Mouse (Mus musculus) heart, postnatal 25 days (tissue): ENCODE measurements at regions not wholly inside any gene's neighbourhood (a gene's known extent, or its start where the extent isn't known, plus 50 kb on each side); places are given as distances from the start of the nearest gene placed in this dataset.

Experiments used
- DNase-seq: peaks from one replicate; pipeline ENCODE4 v3.0.0; 2022; ENCODE audit warnings: low spot score
- intact Hi-C: fragments of 180-260 bp; cut with DNase I; formaldehyde crosslinking; loops from one replicate; pipeline ENCODE4 v1.15.1; 2025

DNA sequence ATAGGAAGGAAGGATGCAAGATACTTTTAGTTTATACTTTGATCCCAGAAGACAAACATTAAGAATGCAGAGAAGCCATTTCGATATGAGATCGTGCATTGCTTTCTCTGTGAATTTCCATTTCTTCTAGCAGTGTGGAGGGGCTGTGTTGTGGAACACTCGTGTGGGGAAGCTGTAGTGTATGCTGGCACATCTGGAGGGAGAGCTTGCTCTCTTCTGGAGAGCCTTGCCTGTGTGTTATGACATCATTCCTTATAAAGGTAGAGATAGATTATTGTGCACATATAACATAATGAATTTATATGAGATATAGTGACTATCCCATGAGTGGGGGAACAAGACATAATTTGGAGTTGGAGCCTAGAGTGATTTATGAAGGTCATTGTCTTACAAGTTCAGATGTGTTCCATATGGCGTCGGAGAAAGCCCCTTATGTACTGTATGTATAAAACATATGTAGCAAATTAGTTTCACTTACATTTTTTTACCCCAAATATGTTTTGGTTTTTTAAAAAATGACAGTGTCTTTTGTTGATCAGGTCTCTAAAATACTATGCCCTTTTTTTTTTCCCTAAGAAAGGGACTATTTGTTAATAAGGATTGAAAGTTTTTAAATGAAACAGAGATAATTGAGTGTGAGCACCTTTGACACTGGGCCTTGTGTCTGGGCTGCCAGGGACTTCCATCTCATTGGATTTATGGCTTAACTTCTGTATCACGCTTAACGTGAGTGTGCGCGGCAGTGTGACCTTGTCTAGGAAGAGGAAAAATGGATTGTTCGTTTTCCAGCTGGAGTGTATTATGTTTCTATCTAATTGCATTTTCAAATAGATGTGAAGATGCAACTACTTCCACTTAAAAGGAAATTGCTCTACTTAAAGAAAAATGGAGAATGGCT lies 230.8 kb downstream of the Papss1 start:
- intact Hi-C loops, result no loop called here
- no peak for DNase-seq

DNA sequence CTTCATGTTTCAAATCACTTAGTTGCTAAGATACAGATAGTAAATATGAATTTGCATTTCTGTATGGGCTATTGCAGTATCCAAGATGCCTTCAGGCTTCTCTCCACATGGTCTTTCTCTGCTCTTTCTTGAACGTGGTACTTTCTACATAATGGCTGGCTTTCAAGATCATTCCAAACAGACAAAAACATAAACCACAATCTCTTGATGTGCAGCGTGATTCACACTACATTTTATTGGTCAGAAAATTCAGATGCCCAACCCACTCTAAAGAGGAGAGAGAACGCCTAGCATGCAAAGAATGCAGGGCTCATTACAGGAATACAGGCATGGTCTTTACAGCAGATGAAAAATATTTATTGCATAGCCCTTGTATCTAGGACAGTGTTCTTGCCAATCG lies 235.2 kb downstream of the Papss1 start:
- no peak for DNase-seq
- intact Hi-C loops, result no loop called here

DNA sequence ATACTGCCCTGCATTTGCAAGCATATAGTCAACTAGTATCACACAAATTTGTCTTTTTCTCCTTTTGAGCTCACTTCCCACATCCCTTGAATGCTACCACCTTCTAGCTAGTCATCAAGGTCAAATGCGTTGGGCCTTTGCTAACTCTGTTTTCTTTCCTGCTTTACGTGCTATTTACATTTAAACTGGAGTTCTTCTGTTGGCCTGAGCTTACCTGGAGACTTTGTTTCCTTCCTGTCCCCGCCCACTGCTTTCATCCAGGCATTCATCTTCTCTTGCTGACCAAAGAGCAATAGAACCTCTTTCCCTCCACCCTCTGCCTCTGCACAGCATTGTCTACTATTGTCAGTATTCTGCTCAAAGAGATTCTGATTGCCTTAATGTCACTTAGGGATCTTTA lies 237.0 kb downstream of the Papss1 start:
- intact Hi-C loops, result no loop called here
- no peak for DNase-seq

DNA sequence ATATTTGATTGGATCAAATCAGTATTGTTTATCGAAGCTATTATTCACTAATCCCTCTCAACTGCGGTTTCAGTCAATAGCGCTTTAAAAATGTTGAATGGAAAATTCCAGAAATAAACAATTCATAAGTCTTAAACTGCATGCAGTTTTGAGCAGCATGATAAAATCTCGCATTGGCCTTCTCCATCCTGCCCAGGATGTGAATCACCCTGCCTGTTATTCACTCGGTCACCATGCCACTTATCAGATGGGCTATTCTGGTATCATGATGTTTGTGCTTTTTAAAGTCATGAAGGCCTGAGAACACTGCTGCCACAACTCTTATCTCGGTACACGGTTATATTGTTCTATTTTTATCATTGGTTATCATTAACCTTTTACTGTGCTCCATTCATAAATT lies 238.3 kb downstream of the Papss1 start:
- intact Hi-C loops, result no loop called here
- no peak for DNase-seq

DNA sequence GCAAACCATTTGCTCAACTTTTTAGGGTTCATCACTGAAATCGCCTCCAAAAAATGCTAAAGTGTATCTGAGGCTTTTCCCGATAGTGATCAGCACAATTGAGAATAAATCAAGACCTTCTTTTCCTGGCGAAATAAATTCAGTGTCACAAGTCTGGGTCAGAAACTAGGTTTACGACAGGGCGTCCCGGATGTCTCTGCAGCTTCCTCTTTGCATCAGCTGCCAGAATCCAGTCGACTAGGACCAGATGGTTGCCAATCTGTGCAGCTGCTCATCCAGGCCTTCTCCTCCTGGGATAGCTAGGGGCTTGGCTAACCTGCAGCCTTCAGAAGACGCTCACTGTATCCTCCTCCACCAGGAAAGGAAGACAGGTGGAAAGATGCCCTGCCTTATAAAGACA lies 243.6 kb downstream of the Papss1 start:
- intact Hi-C loops, result no loop called here
- no peak for DNase-seq

DNA sequence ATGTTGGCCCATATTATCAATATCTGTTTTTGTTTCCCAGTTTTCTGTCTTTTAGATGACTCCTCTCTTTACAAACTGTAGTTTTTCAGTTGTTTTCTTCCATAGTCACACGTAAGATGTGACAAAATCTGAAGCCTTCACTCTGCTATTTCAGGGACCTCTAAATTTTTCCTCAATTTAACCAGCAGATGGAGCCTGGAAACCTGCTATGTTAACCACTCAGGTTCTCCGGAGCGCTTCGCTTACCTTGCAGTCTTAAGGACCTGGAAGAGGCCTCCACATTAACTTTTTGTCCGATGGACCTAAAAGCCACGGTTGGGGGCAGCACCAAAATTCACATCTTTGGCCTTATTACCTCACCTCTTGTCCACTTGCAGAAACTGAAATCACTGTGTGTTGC lies 248.4 kb downstream of the Papss1 start:
- intact Hi-C loops, result no loop called here
- no peak for DNase-seq

DNA sequence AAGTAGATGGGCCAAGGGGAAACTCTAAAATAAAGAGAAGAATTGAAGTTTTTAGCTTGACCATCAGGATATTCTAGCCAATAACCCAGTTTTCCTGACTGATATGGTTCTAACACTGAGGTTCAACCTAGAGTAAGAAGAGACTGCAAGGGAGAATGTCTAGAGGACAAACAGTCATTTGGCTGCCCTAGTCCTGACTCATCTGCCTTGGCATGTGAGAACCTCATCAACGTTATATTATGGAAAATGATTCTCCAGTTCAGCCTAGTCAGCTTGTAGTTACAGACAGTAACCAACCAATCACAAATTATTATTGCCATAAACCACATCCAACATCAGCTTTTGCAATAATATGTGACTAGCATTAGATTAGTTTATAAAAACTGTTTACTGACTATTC lies 254.2 kb downstream of the Papss1 start:
- intact Hi-C loops, result no loop called here
- DNase-seq, result no peak

DNA sequence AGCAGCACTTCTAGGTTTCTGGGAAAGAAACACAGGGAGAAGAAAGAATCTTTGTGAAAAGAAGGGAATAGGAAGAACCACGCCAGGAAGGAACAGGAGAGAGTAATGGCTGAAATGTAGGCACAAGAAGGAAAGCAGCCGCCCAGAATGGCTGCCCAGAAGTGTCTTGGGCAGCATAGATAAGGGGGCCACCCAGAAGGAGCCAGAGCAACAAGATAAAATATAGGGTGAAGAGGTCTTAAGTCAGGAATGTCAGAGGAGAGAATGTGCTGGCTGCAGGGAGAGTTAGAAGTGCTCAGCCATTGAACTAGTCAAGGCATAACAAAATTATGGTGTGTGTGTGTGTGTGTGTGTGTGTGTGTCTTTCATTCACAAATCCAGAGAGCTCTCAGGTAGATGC lies 227.7 kb upstream of the Dkk2 start:
- DNase-seq, result no peak
- intact Hi-C loops, result no loop called here

DNA sequence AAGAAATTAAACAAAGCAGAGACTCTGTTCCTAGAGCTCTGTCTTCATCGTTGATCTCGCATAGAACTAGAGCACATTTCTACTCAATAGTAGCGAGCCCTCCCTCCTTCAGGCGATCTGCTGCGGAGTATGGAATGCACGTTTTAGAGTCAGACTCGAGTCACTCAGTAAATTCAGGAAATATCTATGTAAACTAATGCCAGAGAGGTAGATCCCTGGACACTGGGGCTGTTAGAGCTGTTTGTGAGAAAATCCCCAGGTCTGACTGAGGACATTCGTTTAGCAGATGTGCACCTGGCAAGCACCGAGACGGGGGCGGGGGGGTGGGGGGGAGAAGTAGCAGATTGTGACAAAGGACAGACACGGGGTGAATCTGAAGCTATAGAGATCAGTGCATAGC lies 226.0 kb upstream of the Dkk2 start:
- DNase-seq, result no peak
- intact Hi-C loops, result no loop called here

DNA sequence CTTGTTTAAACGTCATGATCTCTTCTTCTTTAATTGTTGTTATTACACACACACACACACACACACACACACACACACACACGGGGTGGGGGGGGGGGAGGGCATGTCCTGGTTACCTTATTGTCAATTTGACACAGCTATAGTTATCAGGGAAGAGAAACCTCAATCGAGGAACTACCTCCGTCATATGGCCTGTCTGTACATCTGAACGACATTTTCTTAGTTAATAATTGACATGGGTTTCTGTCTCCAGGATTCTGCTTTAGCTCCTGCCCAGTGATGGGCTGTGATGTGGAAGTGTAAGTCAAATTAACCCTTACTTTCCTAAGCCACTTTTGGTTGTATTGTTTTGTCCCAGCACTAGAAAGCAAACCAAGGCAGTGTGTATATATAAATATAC lies 220.0 kb upstream of the Dkk2 start:
- intact Hi-C loops, result no loop called here

DNA sequence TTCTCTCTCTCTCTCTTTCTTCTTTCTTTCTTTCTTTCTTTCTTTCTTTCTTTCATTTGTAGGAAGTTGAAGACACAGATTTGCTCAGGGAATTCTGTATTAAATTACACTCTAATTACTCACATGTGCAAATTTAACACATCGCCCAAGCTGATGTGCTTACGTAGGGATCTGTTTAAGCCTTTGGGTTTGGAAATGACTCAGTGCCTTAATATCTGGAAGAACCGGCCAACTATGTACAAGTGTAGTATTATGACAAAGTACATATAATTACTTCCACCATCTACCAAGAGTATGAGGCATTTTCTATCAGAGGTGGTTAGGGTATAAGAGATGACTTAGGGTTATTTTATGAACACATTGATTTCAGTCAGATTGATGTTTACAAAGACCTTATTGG lies 217.8 kb upstream of the Dkk2 start:
- intact Hi-C loops, result no loop called here
- no peak for DNase-seq

More for the DNA sequence above, 220.0 kb upstream of the Dkk2 start:
- DNase-seq, result no peak

DNA sequence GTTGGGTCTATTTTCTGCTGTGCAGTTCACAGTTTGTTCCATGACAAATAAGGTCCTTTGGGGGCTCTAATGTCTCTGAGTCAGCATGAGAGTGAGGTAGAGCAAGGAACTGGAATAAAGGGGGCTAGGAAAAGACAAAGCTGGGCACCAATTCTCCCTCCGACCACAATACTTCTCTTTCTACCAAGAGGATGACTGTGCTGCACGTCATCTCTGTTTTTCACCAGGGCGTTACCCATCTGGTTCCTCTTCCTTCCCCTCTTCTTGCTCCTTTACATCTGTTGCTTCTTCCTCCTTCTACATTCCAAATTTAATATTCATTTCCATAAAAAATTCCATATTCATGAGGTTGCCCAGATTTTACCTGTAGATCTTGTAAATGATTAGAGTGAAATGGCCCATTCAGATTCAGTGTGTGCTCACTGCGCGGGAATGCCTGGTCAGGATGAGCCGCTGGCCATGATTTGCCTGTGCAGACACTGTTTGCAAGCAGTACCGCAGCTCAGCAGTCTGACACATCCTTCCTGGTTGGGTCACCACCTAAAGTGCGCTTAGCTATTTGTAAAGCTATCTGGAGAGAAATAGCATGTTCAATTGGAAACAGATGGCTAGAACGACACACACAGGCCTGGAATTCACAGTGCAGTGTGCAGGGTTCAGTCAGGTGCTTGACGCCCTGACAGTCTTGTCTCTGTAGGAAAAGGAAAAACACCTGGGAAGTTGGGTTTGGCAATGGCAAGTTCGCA lies 216.7 kb upstream of the Dkk2 start:
- no peak for DNase-seq
- intact Hi-C loops, result no loop called here

DNA sequence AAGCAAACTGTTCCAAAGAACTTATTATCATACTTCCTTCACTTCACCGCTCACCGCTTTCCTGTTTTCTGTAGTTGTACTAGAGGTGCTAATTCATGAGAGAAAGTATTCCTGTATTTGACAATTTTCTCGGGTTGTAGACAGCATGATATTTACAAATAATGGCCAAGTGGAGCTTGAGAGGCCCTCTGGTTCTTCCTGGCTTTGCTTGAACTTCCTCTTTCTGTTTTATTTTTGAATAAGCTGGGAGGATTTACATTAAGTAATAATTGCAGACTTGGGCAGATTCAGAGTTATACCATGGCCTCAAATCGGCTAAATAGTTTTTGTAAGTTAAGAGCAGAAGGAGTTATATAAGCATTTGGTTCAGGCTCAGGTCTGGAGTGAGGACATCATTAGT lies 215.8 kb upstream of the Dkk2 start:
- DNase-seq, result no peak
- intact Hi-C loops, result no loop called here

DNA sequence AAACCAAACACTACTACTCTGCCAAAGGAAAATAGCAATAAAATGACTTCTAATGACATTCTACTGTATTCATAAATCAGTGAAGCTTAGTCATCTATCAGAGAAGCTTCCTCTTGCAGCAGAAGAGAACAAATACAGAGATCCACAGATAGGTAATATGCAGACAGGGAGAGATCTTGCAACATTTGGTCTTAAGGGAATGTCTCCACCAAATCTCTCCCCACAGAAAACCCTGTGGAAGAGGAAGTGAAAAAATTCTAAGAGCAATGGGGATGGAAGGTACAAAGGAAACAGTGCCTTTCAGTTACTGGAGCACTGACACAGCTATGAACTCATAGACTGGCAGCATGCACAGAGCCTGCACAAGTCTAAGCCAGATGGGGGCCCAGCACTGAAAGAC lies 202.4 kb upstream of the Dkk2 start:
- no peak for DNase-seq
- intact Hi-C loops, result no loop called here

DNA sequence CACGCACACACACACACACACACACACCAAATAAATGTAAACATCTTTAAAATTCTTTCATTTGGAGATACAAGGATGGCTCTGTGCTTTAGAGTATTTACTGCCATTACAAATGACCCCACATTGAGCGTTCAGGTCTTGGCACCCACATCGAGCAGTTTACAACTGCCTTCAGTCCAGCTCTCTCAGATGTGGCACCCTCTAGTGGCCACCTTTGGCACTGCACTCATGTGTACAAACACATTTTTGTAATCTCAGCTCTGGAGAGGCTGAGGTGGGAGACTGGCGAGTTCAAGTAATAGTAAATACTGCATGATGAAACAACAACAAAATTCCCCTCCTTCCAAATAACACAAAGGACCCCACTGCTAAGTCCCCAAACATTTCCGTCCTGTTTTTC lies 198.6 kb upstream of the Dkk2 start:
- intact Hi-C loops, result no loop called here
- no peak for DNase-seq

DNA sequence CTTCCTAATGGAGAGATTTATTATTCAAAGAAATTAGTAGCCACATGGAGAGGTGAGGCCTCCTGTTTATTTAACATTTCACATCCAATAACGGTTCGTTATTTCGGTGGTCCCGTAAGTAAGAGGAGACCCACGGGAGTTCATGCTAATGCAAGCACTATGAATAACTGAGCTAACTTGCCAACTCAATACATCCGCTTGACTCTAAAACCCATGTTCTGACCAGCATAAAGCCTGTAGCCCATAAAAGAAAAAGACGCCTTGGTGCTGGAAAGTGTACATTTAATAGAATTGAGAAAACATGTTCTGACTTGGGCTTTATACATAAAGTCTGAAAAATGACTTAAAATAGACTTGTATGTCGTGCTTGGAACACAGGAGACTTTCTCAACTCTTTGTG lies 198.1 kb upstream of the Dkk2 start:
- no peak for DNase-seq
- intact Hi-C loops, result no loop called here

DNA sequence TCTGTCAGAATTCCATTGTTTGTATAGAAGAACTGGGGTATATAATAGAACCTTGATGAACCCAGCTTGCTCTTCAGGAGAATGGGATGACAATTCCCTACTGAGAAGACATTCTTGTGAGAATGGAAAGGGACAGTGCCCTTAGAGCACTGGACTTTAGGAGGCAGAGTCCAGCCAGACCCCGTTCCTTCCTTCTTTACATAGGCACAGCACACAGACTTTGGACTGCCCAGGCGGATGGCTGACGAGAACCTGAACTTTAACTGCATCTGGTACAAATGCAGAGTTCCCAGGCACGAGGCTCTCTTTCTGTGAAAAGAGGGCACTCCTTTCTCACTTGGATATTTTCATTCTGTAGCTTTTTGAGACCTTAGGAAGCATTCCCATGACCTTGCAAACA lies 197.4 kb upstream of the Dkk2 start:
- intact Hi-C loops, result no loop called here
- DNase-seq, result no peak

DNA sequence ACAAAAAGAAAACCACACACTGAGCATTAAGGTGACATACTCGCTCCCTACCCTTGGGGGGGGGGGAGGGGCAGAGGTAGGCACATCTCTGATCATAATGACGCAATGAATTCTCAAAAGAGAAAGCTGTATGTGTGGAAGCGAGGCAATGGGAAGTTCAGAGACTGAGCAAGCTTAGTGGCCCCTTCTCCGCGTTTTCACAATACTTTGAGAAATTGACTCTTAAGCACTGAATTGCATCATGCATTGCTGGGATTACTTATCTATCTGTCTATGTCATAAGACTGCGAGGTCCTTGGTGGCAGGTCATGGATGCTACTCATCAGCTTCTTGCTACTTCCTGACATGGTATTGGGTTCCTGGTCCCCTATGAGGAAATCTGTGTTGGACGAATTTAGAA lies 193.2 kb upstream of the Dkk2 start:
- no peak for DNase-seq
- intact Hi-C loops, result no loop called here

DNA sequence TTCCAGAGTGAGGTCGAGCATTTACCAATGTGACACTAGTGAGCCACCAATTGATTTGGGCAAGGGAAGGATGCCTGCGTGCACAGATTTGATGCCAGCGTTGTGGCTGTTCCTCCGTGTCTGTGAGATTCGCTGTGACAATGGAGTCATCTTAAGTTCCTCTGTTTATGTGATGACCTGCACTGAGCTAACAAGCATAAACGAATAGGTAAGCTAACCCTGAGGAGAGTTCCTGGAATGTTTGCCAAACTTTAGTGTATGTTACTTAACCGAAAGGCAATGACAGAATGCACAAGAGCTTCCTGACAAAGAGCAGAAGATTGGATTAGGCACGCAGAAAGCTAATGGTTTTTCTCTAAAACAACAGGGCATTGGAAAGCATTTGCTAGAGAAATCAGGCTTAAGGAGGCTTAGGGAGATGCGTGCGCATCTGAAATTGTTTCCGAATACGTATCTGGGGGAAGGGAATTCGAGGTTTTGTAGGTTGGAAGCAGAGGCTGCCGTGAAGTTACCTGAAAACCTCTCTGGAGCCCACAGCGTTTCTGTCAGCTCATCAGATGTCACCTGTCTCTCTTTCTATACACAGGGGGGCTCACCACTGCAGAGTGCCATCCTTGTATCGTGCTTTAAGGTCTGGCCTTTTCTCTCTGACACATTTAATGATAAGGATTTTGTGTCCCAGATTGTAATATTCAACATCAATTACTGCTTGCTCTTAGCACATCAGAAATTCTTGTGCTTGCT lies 191.9 kb upstream of the Dkk2 start:
- DNase-seq, result no peak
- intact Hi-C loops, result no loop called here

DNA sequence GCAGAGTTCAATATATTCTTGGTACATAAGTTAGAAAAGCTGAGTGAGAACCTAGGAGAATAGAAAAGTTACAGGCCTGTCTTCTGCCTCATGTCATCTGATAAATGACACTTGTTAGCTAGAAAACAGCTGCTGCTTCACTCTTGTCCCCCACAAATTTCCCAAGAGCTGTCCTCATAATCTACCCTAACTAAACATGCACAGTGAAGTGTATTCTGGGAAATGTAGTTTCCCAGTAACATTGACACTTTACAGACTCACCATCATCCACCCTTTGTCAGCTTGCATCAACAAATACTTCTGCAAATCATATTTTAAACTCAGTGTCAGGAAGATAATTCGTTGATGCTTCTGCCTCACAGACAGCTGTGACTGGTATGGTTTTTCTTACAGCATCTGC lies 190.0 kb upstream of the Dkk2 start:
- intact Hi-C loops, result no loop called here
- DNase-seq, result no peak

DNA sequence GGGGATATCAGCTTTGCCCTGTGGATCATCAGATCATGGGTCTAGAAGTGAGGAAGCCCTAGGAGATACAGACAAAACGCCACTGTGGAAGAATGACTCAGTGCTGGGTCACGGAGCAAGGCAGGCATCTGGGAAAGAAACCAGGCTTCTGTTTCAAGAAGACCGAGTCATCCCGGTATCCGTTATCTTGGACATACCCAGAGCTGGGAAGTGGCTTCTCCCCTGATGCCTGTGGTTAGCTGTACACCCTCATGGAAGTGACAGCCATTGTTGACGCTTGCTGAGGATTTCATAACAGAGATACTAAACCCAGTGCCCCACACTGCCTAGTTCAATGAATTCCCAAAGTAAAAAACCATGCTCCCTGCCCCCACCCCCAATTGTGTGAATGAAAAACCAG lies 171.6 kb upstream of the Dkk2 start:
- no peak for DNase-seq
- intact Hi-C loops, result no loop called here
